Mouse (Mus musculus) neural tube, embryonic 12.5 days (tissue): ENCODE measurements around the gene Sgk2. TPM values are rescaled to one million over a fixed set of nuclear protein-coding genes. Genes with fewer than 3 reads are reported as not detected.

ENCODE experiments used
- polyA plus RNA-seq: library from polyadenylated mRNA; unstranded; fragments of >200 nt; fragmentation: Nextera tagmentation; extraction: Ambion mirVana; gene quantifications from 2 replicates; pipeline ENCODE4 v1.2.1, GENCODE M21; 2016

The Sgk2 gene
- polyA plus RNA-seq, 1 experiment from 2014 or later, result not detected

Other genes starting within 250 kb of the Sgk2 start
- gene Srsf6, start 55.8 kb upstream of the Sgk2 start, polyA plus RNA-seq, result 222 and 241 TPM in 2 replicates
- 0.28 and 0.49 TPM in 2 replicates for gene L3mbtl1, start 43.9 kb upstream of the Sgk2 start, polyA plus RNA-seq
- 46.8 and 48.4 TPM in 2 replicates for gene Ift52, start 30.0 kb downstream of the Sgk2 start, polyA plus RNA-seq
- 21.0 and 22.1 TPM in 2 replicates for gene Mybl2, start 67.4 kb downstream of the Sgk2 start, polyA plus RNA-seq
- gene Gtsf1l, start 100.5 kb downstream of the Sgk2 start, polyA plus RNA-seq, result not detected in 2 replicates
- 13.8 and 18.8 TPM in 2 replicates for gene Tox2, start 215.8 kb downstream of the Sgk2 start, polyA plus RNA-seq